Mouse (Mus musculus): ENCODE measurements around the gene Ercc6l2.

The Ercc6l2 gene

DNA sequence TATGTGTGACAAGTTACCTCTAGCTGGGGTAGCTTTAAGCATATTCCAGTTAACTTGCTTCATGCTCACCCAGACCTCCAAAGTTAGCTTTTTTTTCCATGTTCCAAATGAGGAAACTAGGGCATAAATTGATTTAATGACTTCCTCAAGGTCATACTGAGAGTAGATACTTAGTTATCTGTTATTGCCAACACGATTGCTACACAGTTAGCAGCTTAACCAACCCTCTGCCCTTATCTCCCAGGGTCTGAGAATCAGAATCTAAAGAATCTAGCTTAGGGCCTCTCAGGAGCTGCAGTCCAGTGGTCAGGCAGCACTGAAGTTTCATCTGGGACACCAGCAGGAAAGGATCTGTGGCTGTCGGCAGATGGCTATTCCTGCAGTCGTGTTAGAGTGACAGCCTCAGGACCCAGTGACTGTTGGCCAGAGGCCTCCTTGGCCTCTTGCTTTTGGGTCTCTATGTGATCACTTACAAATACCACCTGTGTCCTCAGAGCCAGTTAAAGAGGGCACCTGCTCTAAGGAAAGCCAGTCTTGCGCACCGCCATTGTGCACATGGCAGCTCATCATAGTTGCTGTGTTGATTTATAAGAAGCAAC, 115.0 kb downstream of the Ercc6l2 start:
- no peak for DNase-seq (ENCODE audit: low spot score in 2 of 2)

DNA sequence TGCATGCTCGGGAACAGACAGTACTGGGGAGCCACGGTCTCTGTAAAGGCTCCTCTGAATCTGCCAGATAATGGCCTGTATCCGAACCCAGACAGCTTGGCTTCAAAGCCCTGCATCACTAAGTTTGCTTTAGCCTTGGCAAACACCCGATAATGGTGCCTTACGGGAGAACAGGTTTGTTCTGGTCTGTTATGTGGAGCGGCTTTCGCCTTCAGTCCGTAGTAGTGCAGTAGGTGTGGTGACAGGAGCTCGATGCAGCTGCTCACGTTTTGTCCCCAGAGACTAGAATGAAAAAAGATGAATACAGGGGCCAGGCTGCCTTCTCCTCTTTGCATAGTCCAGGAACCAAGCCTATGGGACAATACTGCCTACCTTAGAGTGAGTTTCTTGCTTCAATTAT, 115.5 kb downstream of the Ercc6l2 start:
- DNase-seq (ENCODE audit: low spot score in 2 of 2), result no peak

DNA sequence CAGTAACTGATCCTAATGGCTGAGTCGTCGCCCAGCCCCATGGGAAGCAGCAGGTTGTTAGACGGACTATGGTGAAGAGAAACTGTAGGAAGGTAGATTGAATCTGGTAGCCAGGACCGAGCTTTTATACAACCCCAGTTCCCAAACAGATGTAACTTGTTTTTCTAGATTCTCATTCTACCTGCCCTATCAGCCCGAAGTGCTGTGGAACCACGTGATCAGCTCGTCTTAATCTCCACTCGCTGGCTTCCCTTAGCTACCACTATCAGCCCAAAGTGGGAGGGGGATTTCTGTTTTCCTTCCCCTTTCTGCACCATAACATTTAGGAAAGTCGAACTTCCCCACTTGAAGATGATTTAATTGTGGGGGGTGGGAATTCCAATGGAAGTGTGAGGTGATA, 121.3 kb downstream of the Ercc6l2 start:
- no peak for DNase-seq (ENCODE audit: low spot score in 2 of 2)

DNA sequence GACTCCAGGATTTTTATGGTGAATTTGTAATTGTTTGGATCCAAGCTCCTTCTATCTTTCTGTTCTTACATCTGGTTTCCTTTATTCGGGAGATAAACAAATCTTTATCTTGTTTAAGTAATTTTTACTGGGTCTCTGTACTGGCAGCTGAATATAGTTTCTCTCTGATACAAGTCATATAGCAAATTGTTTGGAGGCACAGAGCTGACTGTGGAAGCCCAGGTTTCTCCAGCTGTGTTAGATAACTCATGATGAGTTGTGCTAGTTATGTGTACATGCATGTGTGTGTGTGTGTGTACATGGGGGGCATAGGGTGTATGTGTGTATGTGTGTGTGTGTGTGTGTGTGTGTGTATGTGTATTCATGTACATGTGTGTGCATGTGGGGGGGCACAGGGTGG, 125.2 kb downstream of the Ercc6l2 start:
- no peak for DNase-seq (ENCODE audit: low spot score in 2 of 2)

DNA sequence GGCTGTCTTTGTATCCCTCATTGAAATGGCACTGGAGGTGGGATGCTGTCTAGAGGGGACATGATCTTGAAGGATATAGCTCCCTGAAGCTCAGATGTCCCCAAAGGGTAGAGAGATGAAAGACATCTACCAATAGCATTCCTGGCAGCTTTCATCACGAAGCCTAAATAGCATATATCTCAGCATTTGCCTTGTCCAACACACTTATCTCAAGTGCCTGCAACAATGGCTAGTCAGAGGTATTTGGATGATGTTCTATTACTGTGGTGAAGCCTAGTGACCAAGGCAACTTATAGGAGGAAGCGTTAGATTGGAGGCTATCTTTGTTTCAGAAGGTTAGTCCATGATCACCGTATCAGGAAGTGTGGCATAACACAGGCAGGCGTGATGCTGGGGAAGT, 126.1 kb downstream of the Ercc6l2 start:
- DNase-seq (ENCODE audit: low spot score in 2 of 2), result no peak

DNA sequence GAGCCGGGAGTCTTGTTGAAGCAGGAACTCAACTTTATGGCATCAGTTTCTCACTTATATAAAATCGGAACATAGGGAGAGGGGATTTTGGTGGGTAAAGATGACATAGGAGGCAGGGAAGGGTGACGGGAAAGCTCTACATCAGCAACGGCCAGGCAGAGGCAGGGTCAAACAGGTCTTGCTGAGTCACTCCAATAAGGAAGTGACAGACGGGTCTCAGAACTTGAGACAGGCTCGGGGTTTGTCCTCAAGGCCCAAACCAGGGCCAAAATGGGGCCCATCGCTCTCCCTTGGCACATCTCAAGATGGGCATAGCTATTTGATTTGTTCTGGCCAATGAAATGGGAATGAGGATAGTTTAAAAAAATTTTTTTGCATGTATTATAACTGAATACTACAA, 128.6 kb downstream of the Ercc6l2 start:
- DNase-seq (ENCODE audit: low spot score in 2 of 2), result no peak

DNA sequence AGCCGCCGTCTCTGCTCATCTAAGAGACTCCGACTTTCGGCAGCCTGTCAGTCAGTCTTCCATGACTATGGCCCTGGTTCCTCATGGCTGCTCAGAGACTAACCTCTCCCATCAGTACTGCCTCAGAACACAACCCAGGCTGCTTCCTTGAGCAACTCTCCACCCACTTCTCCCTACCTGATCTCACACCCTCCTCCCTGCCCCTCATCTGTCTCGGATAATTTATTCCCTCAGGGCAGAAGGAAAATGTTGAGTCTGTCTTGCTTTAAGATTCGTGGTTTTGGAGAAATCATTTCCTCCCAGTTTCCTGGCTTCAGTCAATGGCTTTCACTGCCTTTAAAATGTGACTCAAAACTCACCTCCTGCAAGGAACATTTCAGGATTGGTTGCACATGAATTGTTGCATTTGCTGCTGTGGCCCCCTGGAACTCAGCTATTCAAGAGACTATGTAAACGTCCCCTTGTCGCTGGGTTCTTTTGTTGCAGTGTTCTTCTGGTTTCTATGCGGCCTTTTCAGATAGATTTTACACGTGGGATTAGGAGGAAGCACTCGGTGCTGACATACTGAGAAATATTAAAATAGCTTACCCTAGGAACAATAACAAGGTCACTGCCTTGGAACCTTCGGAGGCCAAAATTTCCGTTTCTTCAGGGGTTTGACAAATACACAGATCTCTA, 129.4 kb downstream of the Ercc6l2 start:
- DNase-seq (ENCODE audit: low spot score in 2 of 2), result no peak
